Mouse (Mus musculus): ENCODE measurements at regions not wholly inside any gene's neighbourhood (a gene's known extent, or its start where the extent isn't known, plus 50 kb on each side); places are given as distances from the start of the nearest gene placed in this dataset.
A peak's percentile ranks its signal among the peaks of the same experiment; 100 is the strongest.

DNA sequence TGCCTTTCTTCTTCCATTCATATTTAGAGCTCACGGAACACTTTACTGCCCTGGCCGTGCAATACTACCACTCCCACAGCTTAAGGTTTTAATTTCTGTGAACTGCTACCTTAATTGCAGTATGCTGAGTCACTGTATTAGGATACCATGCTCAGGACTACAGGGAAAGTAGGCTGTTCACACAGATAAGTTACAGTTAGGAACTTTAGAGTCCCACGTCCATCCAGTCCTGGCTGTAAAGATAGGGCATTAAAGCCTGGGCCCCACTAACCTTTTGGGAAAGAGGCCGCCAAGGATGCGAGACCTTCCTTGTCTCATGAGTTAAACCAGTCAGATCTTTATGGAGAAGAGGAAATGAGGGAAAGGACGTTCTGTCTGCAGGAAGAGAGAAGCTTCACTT is 574.6 kb downstream of the Stpg2 start:
- DNase-seq (ENCODE audit: low spot score in 2 of 2): no peak

DNA sequence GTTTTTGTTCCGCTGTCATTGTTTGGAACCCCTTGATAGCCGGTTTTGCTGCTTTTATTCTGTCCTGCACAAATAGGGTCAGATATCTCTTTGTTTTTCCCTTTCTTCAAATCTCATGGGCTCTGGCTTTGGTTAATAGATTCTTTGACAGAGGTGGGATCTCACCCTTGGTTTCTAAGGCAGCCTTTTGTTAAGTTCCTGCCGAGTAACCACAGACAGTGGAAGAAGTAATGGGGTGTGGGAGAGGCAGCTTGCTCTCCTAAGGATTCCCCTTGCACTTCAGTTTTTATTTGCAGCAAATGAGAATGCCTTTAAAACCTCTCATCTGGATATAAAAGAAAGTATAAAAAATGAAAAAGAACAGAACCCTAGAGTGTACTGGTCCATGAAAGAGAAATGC is 577.9 kb downstream of the Stpg2 start:
- DNase-seq (ENCODE audit: low spot score in 2 of 2): no peak

- DNase-seq (ENCODE audit: low spot score in 2 of 2): no peak
Measured at GRCm38 (mm10) chr3:139786510-139786909, 581.0 kb downstream of the Stpg2 start.

DNA sequence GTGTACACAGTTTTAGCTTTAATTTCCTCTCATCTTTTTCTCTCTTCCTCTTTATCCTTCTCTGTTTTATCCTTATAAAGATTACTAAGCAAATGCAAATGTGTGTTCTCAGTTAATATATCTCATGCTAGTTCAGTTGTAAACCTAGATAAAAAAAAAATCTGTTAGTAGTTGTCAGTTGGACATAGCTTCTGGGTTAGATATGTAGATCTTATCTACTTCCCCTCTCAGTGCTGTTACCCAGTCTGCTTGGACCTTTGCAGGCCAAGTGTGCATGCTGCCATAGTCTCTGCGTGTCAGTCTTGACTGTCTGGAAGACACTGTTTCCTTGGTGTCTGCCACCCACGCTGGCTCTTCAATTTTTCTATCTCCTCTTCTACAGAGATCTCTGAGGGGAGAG is 583.4 kb downstream of the Stpg2 start:
- DNase-seq (ENCODE audit: low spot score in 2 of 2): no peak

DNA sequence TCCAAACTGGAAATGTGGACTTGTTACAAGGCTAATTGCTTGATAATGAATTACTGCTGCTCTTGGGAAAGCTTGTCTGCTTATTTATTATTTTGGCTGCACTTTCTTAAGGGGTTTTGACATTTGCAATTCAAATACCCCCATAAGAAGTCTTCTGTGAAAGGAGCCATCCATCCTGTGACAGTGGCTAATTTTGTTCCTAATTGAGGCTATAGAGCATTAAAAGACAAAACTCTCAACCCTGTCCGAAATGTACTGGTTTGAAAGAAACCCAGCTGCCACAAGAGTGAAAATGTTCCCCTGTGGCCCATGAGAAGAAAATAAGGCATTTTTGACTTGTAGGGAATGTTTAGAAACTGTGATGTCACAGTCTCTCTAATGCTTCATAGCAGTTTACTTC is 591.2 kb downstream of the Stpg2 start:
- DNase-seq (ENCODE audit: low spot score in 2 of 2): no peak

- DNase-seq (ENCODE audit: low spot score in 2 of 2): no peak
Measured at GRCm38 (mm10) chr3:139799059-139799458, 593.6 kb downstream of the Stpg2 start.

DNA sequence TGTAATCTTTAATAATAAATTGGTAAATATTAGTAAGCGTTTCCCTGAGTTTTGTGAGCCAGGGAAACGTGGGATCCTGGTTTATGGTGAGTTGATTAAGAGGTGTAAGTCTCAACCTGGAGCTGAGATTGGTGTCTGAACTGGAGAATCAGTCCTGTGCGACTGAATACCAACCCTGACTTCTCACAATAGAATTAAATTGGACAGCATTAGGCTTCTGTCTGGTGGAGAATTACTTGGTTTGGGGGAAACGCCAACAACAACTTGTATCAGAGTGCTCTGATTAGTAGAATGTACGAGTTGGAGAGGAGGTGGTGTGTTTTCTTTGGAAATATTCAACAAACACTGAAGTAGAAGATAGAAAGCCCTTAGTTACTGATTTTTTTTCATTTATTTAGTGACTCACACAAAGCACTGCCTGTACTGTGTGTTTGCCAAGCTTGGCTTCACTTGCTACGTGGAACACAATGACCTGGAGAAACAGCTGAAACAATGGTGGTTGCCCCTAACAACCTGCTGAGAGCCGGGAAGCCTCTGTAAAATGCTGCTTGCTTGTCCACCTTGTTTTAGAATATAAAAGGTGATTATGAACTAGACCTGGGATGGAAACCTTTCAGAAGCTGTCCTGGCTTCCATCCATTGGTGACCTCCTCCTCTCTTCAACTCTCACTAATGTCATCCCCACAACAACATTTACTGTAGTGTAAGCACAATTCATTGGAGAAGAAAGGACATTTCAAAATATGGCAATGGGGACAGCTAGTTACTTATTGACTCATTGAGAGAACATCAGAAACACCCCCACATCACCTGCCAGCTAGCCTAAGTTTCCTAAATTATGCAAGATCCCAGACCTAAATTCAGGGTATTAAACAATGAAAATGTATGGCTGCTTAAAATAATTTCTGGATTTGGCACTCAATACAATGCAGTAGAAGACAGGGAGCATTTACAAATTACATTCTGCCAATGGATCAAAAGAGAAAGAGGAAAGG is 597.5 kb downstream of the Stpg2 start:
- DNase-seq (ENCODE audit: low spot score in 2 of 2): peak; percentile 22 to 41

GRCm38 (mm10) chr3:139828014-139828413 is 622.5 kb downstream of the Stpg2 start:
- no peak for DNase-seq (ENCODE audit: low spot score in 2 of 2)

- no peak for DNase-seq (ENCODE audit: low spot score in 2 of 2)
Measured at GRCm38 (mm10) chr3:139828581-139828980, 623.1 kb downstream of the Stpg2 start.

DNA sequence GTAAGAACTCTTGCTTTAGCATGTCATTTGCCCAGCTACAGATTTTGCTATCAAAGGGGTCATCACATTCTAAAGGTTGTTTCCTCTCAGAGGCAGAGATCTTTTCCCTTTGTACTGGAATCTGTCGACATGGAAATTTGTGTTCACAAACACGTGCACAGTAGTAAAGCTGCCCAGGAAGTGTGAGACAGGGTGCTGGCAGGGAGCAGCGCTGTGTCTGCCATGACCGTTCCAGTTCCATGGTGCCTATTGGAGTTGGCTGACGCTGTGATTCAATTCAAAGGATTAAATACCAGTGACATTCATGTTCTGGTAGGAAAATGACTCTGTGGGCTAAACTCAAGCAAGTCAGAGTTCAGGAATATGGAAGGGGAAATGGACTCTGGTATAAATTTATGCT is 627.1 kb downstream of the Stpg2 start:
- no peak for DNase-seq (ENCODE audit: low spot score in 2 of 2)

GRCm38 (mm10) chr3:139842015-139842414 is 636.5 kb downstream of the Stpg2 start:
- no peak for DNase-seq (ENCODE audit: low spot score in 2 of 2)

DNA sequence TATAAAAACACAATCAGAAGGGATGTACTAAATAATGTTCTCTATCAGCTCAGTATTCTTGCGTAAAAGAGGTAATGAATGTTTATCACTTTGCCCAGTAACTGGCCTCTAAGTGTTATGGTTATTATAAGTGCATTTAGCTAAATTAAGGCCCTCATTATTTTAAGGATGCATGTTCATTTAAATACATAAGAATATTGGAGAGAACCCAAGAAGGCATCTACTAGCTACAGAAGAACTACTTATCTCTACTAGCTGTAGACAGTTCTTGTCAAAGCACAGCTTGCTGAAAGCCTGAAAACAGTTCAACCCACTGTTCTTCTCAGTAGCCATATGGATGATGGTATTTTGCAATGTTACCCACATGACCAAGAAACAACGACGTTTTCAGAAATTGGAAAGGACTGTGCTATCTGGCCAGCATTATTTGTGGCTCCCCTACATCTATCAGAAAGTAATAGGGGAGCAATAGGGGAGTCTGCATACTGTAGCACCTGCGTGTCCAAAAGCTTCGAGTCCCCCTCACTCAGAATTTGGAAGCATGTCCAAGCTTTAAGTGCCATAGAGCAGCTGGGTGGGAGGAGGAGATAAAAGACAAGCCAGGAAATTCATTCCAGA is 637.6 kb downstream of the Stpg2 start:
- DNase-seq (ENCODE audit: low spot score in 2 of 2): no peak

DNA sequence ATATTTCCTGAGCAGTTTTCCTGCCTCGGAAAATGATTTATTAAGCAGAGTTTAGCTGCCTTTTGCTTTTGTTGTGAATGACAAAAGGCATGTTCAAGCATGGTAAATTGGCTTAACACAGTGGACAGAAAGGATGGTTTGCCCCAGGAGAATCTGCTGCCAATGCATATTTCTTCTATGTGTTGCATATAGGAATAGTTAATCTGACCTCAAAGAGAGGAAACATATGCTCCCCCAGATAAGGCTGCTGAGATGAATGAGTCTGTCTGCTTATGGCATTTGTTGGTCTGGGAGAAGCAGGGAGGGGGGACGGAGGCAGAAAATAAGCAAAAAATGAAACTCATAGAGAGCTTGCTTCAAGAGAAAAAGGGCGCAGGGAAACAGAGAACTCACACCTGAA is 638.9 kb downstream of the Stpg2 start:
- no peak for DNase-seq (ENCODE audit: low spot score in 2 of 2)

DNA sequence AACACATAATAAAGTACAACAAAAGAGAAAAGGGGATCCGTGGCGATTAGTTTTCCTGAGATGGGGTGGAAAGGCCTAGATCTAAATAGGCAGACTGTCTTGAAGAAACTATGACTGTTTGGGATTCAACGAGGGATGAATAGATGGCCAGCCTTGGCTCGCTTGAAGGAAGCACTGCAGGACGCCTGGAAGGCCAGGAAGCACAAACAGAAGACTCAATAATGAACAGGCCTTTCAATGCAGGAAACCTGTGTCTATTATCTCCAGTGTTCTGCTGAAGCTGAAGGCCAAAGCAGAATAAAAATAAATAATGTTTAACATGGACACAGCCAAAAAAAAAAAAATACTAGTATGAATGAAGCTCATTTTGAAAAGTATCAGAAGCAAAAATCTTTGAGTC is 642.3 kb downstream of the Stpg2 start:
- DNase-seq (ENCODE audit: low spot score in 2 of 2): no peak

DNA sequence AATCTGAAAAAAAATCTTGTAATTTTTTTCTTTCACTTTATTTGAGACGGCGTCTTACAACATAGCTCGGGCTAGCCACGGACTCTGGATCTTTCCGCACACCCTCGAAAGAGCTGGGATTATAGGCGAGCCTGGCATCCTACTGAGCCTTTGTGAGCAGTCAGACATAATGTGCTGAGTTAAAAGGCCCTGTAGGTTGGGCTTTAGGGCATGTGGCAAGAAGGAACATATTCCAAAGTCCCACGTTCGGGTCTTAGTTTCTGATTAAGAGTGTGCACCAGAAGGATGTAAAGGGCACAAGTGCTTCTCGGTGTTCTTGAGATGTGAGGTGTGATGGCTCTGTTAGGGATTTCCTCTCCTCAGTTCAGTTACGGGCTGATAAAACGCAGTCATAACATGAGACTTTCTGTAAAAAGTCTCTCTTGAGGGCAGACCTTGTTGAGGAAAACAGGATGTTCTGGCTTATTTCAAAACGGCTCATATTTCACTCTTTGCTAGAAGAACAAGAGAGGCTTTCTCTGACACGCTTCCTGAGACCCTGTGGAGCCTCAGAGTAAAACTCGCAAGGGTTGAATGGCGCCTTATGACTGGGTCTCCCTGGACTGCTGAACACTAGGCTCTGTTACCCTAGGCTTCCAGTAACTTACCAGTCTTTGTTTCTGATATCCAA is 654.6 kb downstream of the Stpg2 start:
- DNase-seq (ENCODE audit: low spot score in 2 of 2): peak in 1 of 2 experiments; percentile 2

DNA sequence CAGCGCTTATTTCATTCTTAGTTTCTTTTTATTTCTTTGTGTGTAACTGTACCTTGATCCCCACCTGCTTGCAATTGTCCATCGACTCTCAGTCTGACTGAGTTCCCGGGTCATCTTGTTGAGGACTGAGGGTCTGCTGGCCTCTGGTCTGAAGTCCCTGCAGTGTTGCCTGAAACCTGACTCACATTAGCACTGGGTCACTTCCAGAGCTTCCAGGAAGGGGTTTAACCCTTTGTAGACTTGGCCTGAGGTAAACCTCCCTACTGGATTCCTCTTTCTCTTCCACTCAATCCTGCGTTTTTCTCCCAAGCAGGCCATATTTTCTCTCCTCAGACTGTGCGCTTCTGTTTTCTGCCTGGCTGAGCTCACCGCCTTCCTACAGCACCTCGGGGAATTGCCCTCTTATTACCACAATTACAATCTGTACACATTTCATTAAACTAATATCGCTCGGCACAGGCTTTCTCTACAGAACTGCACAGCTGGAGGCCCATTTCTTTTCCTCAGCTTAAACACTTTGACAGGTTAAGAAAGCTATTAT is 655.4 kb downstream of the Stpg2 start:
- DNase-seq (ENCODE audit: low spot score in 2 of 2): no peak

GRCm38 (mm10) chr3:139866329-139866728 is 660.8 kb downstream of the Stpg2 start:
- no peak for DNase-seq (ENCODE audit: low spot score in 2 of 2)

GRCm38 (mm10) chr3:139867030-139867429 is 661.5 kb downstream of the Stpg2 start:
- no peak for DNase-seq (ENCODE audit: low spot score in 2 of 2)

- no peak for DNase-seq (ENCODE audit: low spot score in 2 of 2)
Measured at GRCm38 (mm10) chr3:139867499-139867898, 662.0 kb downstream of the Stpg2 start.

- no peak for DNase-seq (ENCODE audit: low spot score in 2 of 2)
Measured at GRCm38 (mm10) chr3:139869779-139870178, 664.3 kb downstream of the Stpg2 start.

DNA sequence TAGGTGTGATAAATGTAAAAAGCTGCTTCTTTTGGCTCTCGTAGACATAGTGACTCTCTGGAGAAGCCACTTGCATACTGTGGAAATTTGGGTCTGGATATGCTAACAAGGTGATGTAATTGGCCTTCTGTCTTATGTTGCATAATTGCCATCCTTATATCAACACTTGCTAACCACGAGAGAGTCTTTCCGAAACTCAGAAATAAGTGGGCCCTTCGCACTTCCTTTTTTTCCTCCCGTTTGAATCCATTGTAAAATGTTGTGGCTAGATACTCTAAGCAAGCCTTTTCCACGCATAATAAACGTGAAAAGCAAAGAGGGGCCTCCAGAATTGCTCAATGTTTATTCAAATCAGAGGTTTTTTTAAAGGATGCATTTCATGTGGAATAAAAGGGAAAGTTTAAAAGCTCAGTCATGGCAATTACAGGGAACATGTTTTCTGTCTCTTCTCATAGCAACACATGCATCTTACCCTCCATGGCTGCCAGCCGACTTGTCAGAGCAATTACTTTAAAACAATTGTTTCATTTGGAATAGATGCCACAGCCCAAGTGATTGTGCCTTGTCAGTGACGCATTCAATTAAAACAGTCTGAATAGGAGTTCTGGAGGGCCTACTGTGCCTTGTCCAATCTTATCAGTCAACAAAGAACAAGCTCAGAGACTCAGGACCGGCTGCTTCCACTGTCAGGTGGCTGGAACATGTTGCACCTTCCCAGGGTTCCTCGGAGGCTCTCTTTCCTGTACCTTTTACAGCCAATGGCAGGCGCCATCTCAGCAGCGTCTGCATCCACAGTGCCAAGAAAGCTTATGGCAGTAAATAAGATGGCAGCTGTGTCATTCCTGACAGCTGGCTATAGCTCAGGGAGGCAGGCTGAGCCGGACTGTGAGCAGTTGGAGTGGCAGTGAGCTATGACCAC is 680.7 kb downstream of the Stpg2 start:
- DNase-seq (ENCODE audit: low spot score in 2 of 2): no peak

All from heart, adult 9 months (tissue).